Mouse (Mus musculus) C2C12 (cell line): ENCODE measurements around the gene Triap1.

Source experiments
- CTCF ChIP-seq: IDR thresholded peaks from one replicate; pipeline ENCODE4 v1.5.1; 2011; ENCODE audit not compliant: control insufficient read depth, insufficient read depth, insufficient read length
- MAX ChIP-seq: IDR thresholded peaks from one replicate; pipeline ENCODE4 v1.6.1; 2011; ENCODE audit warnings: mild to moderate bottlenecking, control low read depth

DNA sequence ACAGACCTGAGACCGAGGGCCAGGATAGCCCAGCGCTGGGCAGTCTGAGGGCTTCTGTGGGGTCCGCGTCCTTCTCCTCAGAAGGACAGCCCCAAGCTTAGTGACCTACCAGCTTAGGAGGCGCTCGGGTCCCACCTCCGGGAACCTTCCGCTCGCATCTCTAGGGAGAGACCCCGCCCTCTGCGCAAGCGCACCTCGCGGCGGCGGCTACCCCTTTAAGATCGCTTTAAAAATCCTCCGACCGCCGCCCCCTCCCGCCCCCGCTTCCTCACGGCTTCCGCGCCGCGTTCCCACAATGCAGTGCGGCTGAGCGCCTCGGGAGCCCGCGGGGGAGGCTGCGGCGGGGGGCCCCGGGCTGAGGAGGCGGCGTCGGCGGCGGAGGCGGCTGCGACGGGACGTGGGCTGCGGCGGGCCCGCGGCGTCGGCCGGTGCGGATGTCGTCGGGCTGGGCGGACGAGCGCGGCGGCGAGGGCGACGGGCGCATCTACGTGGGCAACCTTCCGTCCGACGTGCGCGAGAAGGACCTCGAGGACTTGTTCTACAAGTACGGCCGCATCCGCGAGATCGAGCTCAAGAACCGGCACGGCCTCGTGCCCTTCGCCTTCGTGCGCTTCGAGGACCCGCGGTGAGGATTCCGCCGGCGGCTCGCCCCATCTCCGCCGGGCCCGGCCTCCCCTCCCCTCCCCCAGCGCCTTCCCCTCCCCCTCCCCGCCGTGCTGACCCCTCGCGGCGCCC is 14.0 kb upstream of the Triap1 start, which contains the start of gene Srsf9:
- TF ChIP-seq CTCF (no peak), MAX (peak; percentile 13)
